Mouse (Mus musculus) thymus, postnatal 4 days (tissue): ENCODE results near the gene Ppp1r1b.
"Not testable (repeated sequence)": the region's sequence is repeated elsewhere in the genome, so short reads cannot be mapped to it uniquely, and the experiment has no call there.

Experiments used
- DNase-seq: peaks from one replicate; pipeline ENCODE4 v3.0.0; 2021

Ppp1r1b gene

DNA sequence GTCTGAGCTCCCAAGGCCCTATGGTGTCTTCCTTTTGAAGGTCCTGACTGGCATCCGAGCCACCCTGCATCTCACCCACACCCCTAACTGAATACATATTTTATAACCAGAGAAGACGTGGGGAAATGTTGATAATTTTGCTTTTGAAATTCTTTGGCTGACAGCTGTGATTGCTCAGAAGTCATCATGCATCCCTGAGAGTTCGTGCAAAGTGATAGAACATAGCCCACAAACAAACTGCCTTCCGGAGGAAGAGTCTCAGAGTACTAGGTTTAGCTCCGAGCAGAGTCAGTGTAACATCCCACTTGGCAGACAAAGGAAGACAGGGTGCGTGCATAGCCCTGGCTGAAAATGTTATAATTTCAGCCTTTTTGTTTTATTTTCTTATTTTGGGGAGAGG, 25.0 kb downstream of the Ppp1r1b start:
- DNase-seq: no peak

- no peak for DNase-seq
These were observed 26.1 kb downstream of the Ppp1r1b start for GRCm38 (mm10) chr11:98374266-98374665.

GRCm38 (mm10) chr11:98376756-98377155, 28.6 kb downstream of the Ppp1r1b start:
- DNase-seq: no peak

GRCm38 (mm10) chr11:98377787-98378186, 29.6 kb downstream of the Ppp1r1b start:
- DNase-seq: no peak

- no peak for DNase-seq
These were observed 31.2 kb downstream of the Ppp1r1b start for GRCm38 (mm10) chr11:98379379-98379778.

GRCm38 (mm10) chr11:98380106-98380505, 31.9 kb downstream of the Ppp1r1b start:
- DNase-seq: no peak

- no peak for DNase-seq
These were observed 33.4 kb downstream of the Ppp1r1b start for GRCm38 (mm10) chr11:98381651-98382050.

- DNase-seq: not testable (repeated sequence)
These were observed 34.2 kb downstream of the Ppp1r1b start for GRCm38 (mm10) chr11:98382405-98382804.

GRCm38 (mm10) chr11:98383261-98384030, 35.2 kb downstream of the Ppp1r1b start, which contains the start of gene Tcap:
TSS of gene Tcap (plus strand) at chr11:98383811.
- DNase-seq: no peak

DNA sequence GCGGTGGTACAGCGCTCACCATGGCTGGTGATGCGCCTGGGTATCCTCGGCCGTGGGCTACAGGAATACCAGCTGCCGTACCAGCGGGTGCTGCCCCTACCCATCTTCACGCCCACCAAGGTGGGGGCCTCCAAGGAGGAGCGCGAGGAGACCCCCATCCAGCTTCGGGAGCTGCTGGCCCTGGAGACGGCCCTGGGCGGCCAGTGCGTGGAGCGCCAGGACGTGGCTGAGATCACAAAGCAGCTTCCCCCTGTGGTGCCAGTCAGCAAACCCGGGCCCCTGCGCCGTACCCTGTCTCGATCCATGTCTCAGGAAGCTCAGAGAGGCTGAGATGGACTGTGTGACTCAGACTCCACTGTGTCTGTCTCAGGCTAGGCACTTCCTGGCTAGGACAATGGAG, 36.0 kb downstream of the Ppp1r1b start:
- no peak for DNase-seq

- DNase-seq: no peak
These were observed 36.8 kb downstream of the Ppp1r1b start for GRCm38 (mm10) chr11:98384721-98385637.

GRCm38 (mm10) chr11:98385638-98386585, 37.7 kb downstream of the Ppp1r1b start, which contains the start of gene Pnmt:
TSS of gene Pnmt (plus strand) at chr11:98386450.
- DNase-seq: no peak

DNA sequence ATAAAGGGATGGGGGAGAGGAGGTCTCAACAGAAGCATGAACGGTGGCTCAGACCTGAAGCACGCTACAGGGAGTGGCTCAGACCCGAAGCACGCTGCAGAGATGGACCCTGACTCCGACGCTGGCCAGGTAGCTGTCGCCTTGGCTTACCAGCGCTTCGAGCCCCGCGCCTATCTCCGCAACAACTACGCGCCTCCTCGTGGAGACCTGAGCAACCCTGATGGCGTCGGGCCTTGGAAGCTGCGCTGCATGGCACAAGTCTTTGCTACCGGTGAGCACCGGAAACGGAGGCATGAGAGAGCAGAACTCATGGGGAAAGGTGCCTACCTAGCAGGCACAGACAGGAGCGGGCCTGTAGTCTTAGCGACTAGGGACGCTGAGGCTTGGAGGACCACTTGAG, 38.4 kb downstream of the Ppp1r1b start:
- DNase-seq: peak; percentile 57

- no peak for DNase-seq
These were observed 38.9 kb downstream of the Ppp1r1b start for GRCm38 (mm10) chr11:98387056-98387577.

GRCm38 (mm10) chr11:98388282-98388681, 40.1 kb downstream of the Ppp1r1b start:
- DNase-seq: no peak

- peak; percentile 85 for DNase-seq
These were observed 41.1 kb downstream of the Ppp1r1b start for GRCm38 (mm10) chr11:98389221-98389780.

DNA sequence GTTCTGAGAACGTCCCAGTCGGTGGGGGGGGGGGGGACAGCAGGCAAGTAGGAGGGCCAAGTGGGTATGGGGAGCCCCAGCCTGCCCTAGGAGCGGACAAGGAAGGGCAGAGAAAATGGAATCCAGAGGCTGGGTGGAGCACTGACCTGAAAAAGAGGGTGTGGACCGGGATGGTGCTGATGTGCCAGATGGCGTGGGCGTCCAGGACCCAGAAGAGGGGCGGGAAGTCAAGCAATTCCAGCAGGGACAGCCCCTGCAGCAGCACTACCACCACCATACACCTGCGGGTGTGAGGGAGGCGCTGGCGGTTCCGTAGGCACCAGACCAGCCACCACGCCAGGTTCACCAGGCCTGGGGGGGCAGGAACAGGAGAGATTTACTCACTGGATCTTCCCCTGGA, 41.9 kb downstream of the Ppp1r1b start:
- no peak for DNase-seq

GRCm38 (mm10) chr11:98392034-98392433, 43.8 kb downstream of the Ppp1r1b start:
- no peak for DNase-seq

- peak; percentile 41 for DNase-seq
These were observed 44.4 kb downstream of the Ppp1r1b start for GRCm38 (mm10) chr11:98392645-98393044.

- peak; percentile 87 for DNase-seq
These were observed 45.1 kb downstream of the Ppp1r1b start for GRCm38 (mm10) chr11:98393317-98393716.

DNA sequence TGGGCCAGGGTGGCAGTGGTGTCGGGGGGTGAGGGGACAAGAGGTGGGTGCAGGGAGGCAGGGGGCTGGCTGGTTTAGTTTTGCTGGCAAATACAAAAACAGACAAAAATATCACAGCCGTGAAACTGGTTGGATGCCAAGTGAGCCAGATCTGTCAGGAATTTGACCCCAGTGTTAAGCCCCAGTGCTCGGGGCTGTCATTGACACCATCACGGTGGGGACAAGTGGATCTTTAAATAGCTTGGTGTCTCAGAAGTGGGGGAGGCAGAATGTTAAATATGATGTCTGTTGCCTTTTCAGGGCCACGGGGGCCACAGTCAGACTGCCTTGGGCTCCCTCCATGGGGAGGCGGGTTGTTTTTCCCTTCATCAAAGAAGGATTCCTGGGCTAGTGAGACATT, 46.1 kb downstream of the Ppp1r1b start:
- peak; percentile 34 for DNase-seq

- no peak for DNase-seq
These were observed 46.8 kb downstream of the Ppp1r1b start for GRCm38 (mm10) chr11:98395041-98395440.
